Mouse (Mus musculus): Measurements from ENCODE around the gene Zfp865.

GRCm38 (mm10) chr7:5085512-5085911 lies 65.3 kb downstream of the Zfp865 start:
- TF ChIP-seq CTCF (IDR thresholded peaks at IDR 0.05; ENCODE audit: extremely low read depth, insufficient read length, insufficient replicate concordance, low read depth, low read length) (no peak), POLR2A (IDR thresholded peaks at IDR 0.05; ENCODE audit: low read depth, low read length) (no peak)
